Mouse (Mus musculus) ZHBTc4 (cell line): ENCODE measurements around the gene Ccdc113.

Experiments used
- DNase-seq: peaks from one replicate; pipeline ENCODE4 v3.0.0-alpha.2; 2011; ENCODE audit warnings: low read depth, low spot score

Ccdc113 gene

DNA sequence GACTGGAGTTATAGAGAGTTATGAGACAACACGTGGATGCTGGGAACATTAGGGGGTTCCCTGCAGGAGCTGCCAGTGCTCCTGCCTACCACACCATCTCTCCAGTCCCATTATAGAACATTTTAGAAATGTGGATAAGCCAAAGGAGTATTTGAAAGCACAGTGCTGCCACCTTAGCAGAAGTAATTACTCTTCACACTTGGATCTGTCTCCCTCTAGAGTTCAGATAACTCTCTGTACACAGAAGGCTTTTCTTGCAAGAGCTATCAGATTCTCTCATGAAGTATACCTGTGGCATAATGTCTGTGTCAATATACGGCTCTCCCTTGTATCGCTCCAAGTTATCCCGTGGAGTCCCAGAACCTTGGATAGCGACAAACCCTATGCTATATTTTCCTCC is 5.6 kb downstream of the Ccdc113 start:
- no peak for DNase-seq

DNA sequence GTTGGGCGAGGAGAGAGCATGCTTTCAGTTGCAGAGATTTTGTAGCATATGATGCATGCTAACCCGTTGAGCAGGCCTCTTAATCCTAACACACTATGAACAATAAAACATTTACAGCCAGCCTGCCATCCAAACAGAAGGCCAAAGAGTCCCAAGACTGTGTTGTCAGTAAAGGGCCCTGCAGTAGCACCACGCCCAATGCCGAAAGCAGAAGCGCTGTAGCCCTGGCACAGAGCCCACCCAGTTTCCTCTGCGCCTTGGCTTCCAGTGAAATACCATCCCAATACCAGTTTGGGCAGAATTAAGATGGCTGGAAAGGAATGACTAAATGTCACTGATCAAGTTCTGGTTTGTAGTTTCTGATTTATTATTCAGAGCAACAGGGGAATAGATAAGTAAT is 8.3 kb downstream of the Ccdc113 start:
- no peak for DNase-seq

DNA sequence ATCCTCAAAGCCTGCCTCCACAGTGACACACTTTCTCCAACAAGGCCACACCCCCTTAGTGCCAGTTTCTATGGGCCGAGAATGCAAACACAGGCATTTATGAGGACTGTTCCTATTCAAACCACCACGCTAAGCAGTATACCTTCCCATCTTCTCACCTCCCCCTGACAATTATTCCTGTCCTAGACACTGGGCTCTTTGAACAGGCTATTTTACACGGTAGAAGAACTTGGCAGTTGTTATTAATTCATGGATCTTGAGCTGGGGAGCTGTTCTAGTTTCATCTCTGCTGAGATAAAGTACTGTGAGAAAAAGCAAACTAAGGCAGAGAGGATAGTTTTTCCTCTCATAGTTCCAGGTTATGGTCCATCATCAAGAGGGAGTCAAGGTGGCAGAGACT is 9.2 kb downstream of the Ccdc113 start:
- DNase-seq, result no peak

DNA sequence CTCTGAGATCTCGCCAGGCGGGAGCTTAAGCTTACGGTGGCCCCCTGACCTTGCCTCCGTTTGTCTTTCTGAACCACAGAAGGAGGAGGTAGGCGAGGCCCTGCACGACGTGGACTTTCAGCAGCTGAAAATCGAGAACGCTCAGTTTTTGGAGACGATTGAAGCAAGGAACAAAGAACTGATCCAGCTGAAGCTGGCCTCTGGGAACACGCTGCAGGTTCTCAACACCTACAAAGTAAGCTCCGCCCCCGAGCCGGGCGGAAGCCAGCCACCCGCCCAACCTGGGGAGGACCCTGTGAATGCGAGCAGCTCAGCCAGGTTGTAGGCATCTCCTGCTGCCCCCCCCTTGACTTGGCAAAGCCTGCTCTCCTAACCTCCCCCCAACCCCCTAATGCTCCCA is 11.9 kb downstream of the Ccdc113 start:
- peak; percentile 86 for DNase-seq

DNA sequence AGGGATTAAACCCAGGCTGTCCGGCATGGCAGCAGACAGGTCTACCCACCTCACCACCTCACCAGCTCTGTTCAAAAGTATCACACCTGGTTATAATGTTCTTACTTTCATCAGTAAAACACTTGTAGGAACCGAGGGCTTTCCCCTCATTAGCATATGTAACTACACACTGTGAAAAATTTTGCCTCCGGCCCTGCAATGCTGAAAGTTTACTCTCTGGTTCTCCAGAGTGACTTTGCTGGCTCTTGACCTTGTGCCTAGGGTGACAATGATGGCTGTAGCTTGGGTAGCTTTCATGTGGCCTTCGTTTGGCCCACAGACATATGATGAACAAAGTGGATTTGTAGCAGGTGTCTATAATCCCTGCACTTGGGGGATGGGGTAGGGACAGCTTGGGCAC is 13.1 kb downstream of the Ccdc113 start:
- DNase-seq, result no peak

DNA sequence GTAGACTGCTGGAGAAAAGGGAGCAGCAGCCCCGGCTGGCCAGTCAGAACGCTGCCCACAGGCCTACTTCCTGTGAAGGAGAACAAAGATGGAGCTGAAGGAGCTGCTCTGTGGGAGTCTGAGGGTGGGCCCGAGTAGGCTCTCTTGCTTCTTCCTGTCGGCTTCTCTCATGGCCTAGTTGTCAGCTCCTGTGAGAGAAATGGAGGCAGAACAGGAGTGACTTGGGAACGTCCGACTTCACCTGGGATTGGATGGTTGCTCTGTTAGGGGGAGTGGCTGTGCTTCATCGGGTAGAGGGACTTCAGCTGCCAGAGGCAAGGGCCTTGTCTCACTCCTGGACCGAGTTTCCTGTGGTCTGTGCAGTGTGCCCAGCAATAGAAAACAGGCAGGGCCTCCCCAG is 14.0 kb downstream of the Ccdc113 start:
- peak; percentile 73 for DNase-seq

DNA sequence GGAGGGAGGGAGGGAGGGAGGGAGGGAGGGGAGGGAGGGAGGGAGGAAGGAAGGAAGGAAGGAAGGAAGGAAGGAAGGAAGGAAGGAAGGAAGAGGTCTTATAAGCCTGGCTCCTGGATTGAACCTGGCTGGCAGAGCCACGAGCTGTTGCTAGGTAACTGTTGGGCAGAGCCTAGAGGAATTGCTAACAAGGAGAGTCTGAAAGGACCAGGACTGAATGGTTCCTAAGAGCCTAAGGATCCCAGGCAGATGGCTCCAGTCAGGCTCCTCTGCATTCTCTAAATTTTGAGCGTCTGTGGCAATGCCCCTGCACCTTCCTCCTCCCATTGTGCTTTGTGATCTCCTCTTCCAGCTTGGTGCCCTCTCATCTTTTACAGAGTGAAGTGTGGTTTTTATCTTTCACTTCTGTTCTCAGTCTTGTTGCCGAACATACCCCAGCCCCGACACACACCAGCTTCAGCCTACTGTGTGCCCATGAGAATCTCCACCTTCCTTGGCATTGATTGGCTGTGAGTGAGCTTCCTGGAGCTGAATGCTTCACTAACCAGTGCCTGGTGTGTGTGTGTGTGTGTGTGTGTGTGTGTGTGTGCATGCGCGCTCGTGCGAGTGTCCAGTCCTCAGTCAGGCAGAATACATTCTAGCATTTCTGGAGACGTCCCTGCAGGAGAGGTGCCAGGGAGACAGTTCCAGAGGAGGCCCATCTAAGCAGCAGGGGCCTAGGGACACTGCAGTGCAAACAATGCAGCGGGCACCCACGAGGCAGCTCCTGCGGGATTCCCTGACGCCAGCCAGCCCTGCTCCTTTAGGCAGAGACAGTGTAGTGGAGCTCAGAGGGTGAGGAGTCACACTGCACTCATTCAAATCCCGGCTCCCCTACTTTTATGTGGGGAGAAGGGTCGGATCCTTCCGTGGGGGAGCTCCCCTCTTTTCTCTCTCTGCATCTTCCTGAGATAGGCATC is 16.3 kb downstream of the Ccdc113 start:
- DNase-seq, result peak; percentile 39

DNA sequence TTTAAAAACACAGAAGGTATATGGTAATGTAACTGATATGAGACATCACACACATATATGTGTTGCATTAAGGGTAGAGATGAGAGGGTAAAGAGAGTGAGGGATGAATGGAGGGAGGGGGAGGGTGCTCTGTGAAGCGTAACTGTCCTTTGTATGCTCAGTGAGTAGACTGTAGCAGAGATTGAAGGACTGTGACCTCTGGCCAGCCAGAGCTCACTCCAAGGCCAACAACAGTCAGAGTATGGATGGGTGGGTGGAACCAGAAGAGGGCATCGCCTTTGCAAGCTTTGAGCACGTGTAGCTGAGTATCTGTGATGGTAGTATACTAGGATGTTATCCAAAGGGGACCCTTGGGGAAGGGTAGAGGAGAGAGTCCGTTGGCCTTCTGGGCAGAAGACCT is 17.7 kb downstream of the Ccdc113 start:
- DNase-seq, result no peak

DNA sequence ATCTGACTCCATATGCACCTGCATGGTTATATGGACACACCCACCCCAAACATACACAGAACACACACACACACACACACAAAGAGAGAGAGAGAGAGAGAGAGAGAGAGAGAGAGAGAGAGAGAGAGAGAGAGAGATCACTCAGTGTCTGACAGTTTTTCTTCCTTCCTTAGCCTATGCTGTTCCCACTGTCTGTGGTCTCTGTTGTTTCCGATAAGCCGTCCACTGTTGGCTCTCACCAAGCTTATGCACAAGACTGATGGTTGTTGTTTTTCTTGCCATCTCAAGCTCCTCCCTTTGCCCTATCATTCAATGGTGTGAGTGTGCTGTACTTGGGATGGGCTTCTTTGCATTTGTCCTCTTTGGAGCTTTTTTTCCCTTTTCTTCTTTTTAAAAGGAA is 22.1 kb downstream of the Ccdc113 start:
- DNase-seq, result no peak

DNA sequence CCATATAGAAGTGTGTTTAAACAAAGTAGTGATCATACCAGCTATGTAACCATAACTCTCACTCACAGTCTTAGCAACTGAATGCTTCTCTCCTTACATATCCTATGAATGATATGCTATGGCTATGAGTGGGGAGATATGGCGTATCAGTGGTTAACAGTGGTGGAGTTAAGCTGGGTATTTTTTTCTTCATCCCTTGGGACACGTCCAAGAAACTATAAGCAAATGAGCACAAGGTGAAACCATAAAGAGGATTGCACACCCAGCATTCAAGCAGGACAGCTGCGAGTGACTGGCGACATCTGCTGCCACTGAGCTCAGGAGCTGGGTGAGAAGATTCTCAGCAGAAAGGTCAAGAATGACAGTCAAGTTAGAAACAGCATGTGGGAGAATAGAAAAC is 32.3 kb downstream of the Ccdc113 start:
- no peak for DNase-seq

DNA sequence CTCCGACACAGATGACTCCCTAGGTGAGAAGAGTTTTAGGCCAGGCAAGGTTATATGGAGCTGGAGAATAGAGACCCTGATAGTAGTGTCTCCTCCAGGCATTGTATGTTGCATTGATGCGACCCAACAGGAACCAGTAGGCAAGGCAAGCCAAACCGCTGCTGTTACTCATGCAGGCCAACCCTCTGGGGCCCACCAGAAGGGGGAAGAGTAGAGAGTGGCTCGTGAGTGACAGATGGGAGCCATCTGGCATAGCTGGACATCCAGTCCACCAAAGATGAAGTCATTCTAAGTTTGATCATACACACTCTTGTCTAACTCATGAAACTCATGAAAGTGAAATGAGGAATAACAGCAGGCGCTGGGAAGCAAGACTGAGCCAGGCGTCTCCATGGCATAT is 32.9 kb downstream of the Ccdc113 start:
- no peak for DNase-seq

DNA sequence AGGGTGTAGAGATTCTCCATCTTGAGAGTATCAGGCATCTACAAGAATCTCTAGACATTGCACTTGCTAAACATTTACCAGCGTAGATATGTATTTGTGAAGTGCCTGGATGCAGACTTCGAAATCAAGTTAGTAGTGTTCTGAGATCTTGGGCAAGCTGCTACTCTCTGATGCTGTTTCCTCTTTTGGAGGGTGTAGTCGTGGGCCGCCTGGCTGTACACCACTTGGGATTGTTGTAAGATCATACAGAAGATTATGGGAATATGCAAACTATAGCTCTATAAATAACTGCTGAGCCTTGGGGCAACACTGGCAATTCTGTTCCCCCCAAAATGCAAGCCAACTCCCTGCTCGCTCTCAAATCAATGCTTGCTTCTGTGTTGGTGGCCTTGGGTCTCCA is 39.3 kb downstream of the Ccdc113 start:
- no peak for DNase-seq

DNA sequence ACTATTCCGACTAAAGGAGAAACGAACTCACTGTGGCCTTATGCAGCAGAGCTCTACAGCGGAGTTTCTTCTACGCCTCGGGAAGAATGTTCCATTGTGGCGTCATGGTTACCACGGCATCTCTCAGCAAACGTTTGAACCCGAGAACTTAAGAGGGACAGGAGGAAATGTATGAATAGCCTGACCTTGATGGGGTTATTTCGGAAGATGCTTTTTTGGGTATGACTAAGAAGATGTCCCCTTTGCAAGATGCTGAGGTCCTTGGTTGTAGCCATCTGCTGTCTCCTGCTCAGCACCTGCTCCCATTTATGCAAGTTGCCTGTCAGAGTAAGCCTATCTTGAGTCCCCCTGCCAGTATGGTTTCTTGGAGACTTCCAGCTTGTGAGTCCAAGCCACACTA is 42.4 kb downstream of the Ccdc113 start, which contains the start of gene Prss54:
Gene Prss54 (minus strand): TSS at position 101 of the 400 bp plus-strand sequence.
- DNase-seq, result no peak

DNA sequence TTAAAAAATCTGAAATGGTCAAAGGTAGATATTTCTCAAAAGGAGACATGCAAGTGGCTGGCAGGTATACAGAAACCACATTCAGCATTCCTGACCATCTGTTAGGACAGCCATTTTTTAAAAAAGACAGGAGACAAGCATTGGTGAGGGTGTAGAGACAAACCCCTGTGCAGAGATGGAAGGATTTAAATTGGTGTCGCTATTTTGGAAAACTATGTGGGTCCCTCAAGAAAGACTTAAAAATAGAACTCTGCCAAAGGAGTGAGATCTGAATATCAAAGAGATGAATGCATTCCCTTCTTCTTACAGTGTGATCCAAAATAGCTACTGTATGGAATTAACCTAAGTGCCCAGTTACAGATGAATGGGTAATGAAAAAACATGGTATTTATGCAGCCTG is 53.5 kb downstream of the Ccdc113 start:
- DNase-seq, result no peak

DNA sequence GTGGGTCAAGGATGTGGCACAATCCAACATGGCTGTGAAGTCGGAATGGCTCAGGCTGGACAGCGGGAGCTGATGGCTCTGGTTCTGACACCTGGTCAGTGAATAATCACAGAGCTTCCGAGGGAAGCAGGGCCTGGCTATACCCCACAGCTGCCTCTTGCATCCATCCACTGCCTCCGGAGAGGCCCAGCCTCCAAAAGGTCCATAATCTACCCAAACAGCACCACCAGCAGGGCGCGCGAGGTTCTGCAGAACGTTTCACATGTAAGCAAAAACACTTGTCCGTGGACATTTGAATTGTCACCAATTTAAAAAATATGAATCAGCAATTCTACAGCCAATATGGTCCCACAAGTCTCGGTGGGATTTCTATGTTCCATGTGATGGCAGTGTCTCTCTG is 55.4 kb downstream of the Ccdc113 start:
- peak; percentile 72 for DNase-seq

DNA sequence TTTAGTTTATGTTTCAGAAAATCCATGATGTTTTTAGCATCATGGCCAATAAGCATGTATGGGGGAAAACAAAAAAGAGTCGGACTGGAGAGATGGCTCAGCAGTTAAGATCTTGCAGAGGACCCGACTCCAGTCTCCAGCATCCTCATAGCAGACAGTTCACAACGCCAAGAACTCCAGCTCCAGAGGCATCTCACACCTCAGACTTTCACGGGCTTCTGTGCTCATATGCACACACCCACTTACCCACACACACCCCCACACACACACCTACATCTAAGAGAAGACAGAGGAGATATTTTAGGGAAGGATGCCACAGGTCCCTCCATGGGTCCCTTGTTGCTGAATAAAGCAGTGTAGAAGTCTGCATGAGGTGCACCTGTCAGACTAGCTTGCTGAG is 56.7 kb downstream of the Ccdc113 start:
- no peak for DNase-seq

DNA sequence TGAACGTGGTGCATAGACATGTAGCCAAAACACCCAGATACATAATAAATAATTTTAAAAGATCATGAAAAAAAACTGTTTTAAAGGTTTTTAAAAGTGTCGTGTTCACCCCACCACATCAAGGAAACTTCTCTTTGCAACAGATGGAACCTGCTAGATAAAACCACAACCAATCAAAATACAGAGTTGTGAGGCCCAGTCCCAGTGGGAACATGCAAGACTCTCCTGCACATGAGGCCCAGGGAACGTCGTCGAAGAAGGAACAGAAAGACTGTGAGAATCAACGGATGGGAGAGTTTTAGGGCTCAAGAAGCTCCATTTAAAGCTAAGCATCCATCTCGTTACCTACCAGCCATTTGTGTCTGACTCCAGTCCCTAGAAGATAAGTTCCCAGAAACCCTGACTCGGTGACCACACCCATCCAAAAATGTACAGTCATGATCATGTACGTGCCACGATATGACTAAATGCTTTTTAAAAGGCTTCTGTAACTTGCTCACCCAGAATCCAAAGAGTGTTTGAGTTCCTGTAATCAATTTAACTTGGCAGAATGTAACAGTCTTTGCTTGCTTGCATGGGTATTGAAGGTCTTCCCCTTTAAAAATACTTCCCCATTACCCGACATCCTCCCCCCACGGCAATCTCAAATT is 58.4 kb downstream of the Ccdc113 start:
- DNase-seq, result no peak

DNA sequence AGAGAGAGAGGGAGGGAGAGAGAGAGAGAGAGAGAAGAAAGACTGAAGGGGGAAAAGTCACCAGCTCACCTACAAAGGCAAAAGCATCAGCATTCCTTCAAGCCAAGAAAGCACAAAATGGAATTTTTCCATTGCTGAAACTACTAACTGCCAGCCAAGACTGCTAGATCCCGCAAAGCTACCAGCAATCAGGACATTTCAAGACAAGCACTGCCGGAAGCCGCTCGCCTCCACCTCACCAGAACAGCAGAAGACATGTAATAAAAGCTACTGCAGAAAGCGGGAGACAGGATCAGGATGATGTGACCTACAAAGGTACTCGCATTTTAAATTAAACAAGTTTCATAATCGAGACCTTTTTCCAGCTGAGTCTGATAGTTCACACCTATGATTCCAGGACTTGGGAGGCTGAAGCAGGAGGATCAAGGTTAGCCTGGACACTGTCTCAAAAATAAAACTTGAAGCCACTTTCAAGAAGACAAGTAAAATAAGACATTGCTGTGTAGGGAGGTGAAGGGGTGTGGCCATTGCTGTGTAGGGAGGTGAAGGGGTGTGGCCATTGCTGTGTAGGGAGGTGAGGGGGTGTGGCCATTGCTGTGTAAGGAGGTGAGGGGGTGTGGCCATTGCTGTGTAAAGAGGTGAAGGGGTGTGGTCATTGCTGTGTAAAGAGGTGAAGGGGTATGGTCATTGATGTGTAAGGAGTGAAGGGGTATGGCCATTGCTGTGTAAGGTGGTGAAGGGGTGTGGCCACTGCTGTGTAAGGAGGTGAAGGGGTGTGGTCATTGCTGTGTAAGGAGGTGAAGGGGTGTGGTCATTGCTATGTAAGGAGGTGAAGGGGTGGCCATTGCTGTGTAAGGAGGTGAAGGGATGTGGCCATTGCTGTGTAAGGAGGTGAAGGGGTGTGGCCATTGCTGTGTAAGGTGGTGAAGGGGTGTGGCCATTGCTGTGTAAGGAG is 59.8 kb downstream of the Ccdc113 start:
- DNase-seq, result peak; percentile 85

DNA sequence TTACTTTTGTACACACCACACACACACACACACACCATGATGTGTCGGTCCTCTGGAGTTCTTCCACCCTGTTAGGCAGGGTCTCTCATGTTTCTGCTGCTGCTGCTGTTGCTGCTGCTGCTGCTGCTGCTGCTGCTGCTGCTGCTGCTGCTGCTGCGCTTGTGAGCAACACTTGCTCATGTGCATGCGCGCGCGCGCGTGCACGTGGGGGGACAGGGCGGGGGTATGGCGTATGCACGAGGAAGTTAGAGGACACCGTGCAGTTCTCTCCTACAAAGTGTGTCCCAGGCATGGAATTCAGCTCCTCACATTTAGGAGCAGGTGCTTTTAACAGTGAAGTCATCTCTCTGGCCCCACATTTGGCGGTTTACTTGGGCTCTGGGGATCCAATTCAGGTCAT is 61.2 kb downstream of the Ccdc113 start:
- DNase-seq, result peak; percentile 70

DNA sequence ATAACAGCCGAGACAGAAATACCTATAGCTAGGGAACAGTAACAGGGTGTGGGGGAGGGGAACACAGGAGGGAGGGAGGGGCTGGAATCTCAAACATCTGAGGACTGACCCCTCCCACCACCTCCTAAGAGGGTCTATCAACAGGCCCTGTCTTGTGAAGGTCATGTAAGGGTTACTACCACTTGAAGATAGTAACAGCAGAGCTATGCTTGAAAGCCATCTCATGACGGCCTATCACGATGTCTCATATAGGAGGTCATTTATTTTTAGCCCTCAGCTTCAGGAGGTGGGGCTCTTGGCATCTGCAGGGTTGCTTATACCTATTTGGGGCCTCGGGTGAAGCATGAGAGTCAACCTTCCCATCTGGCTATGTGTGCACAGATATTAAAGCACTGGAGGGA is 63.0 kb downstream of the Ccdc113 start:
- peak; percentile 91 for DNase-seq

DNA sequence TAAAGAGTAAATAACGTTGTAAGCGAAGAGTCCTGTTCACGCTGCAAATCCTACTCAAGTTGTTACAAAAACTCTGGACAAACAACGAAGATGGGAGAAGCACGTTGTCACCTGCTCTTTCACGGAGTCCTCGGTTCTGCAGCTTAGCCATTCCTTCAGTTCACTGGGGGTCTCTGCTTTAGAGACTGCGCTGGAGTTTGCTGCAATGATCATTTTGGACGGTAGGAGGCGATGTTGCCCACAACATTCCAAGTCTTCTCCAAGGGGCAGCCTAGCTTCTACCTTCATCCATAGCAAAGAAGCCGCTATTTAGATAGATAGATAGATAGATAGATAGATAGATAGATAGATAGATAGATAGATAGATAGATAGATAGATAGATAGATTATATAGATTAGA is 66.0 kb downstream of the Ccdc113 start:
- DNase-seq, result peak; percentile 87

DNA sequence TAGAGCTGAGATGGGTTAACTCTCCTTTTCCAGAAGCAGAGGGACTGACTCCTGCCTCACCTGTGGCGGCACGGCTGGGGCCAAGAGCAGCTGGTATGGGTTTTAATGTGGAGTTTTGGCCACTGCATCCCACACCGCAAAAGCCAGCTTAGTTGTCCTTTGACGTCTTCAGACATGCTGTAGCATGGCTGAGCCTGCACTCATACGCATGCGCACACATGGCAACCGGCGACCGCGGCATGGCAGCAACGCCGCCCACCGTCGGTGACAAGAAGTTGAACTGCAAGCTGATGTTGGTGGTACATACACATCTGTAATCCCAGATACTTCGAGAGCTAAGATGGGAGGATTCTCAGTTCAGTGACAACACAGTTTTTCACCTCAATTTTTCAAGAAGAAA is 67.4 kb downstream of the Ccdc113 start:
- DNase-seq, result peak; percentile 91
